Mouse (Mus musculus) lung, postnatal 10 days (tissue): ENCODE measurements around the gene Med16.

ENCODE experiments used
- DNase-seq: peaks from one replicate; pipeline ENCODE4 v3.0.0; 2021

Med16 gene

DNA sequence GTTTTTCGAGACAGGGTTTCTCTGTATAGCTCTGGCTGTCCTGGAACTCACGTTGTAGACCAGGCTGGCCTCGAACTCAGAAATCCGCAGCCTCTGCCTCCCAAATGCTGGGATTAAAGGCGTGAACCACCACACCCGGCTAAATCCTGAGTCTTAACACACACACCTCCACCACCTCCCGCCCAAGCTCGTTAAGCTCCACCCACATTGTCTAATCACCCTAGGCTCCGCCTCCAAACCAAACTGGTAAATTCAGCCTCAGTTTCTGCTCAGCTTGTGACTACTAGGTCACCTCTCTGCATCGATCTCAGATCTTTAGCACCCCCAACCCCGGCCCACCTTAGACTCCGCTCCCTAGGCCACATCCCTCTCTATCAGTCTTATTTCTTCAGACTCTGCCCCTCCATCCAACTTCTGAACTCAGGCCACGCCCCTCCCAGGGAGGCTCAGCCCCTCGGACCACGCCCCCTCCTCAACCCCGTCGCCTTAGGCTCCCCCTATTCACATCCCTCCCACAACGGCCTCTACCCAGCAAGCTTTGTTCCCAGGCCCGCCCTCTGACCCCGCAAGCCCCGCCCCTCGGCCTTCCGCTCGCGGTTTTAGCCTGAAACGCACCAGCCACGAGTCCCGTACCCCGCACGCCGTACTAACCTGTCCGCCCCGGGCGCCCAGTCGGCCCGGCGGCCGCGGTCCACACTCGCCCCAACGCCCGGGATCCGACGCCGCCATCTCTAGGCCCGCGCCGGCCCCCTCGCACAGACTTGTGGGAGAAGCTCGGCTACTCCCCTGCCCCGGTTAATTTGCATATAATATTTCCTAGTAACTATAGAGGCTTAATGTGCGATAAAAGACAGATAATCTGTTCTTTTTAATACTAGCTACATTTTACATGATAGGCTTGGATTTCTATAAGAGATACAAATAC lies at the start of gene Med16:
Gene Med16, minus strand, starts transcription at position 757 of the 925 bp plus-strand sequence.
- DNase-seq: peak; percentile 99

DNA sequence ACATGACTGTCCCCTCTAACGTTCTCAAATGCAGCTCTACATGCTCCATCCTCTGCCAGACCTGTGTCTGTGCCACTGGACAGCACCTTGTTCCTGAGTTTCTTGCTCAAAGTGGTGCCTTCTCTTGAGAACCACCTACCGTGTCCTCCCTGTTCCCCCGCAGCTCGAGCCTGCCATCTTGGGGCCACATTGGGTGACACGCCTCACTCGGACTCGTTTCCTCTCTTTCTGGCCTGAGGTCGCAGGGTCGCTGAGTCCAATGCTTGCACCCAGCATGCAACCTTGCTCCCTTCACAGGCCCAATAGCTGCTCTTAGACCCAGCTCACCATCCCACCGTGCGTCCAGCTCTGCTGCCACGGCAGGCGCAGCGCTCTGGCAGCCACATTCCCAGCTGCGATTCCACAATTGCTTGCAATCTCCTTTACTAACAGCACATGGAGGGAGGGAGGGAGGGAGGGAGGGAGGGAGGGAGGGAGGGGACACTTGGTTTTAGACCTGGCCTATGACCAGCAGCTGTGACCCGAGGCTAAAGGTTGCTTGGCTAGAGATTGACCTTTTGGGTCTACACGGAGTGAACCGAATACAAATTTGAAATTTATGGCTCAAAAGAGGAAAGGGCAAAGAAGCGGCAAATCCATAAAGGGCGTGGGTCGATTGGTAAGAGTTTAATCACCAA lies 49.6 kb upstream of the Med16 start:
- peak; percentile 93 for DNase-seq

DNA sequence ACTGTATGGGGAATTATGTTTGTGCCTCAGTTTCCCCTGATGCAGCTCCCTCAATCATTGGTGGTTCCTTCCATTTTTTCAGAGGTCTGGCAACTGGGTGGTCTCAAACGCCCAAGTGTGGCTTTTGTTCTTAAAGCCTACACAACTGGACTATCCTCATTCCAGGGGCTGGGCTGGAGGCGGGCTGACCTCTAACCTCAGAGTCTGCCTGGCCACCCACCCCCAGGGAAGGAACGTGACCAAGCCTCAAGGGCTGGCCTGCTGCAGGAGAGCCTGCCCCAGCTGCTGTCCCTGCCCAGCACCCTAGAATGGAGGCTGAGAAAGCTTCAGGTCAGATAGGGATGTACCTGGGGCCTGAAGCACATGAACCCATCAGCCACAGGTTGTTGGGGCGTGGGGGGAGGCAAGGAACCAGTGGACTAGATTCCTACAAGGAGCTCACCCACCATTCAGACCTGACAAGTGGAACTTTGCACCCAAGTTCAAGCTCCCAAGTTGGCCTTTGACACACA lies 48.0 kb upstream of the Med16 start:
- no peak for DNase-seq

DNA sequence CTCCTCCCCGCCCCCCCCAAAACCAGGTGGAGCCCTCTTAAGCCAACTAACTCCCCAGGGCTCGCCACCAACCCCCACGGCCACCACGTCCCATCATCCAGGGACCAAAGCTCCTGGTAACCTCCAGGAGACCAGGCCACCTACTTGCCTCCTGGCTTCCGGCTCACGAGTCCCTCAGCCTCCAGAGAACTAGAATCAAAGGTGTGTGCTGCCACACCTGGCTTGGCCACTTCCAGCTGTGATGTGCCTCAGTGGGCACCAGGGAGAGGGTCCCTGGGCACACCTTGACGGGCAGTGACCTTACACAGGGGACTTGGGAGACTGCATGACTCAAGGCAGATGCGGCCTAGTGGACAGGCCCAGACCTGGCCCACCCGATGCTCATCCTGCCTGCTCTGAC lies 47.0 kb upstream of the Med16 start:
- DNase-seq: no peak

DNA sequence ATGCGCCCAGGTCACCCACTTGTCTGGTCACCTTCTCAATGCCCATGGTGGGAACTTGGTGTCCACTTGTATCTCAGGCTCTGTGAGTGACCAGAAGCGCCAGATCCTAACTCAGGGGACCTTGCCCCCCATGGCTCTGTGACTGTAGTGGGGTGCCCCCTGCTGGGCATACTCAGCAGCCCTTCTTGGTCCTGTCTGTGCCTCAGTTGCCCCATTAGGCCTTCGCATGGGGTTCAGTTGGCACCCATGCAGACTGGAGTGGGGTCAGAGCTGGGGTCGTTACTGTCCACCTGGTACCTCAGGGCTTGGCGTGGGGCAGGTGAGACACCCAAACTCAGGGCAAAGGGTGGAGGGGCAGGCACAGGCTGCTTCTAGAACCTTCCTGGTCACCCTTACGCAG lies 45.2 kb upstream of the Med16 start:
- peak; percentile 71 for DNase-seq

DNA sequence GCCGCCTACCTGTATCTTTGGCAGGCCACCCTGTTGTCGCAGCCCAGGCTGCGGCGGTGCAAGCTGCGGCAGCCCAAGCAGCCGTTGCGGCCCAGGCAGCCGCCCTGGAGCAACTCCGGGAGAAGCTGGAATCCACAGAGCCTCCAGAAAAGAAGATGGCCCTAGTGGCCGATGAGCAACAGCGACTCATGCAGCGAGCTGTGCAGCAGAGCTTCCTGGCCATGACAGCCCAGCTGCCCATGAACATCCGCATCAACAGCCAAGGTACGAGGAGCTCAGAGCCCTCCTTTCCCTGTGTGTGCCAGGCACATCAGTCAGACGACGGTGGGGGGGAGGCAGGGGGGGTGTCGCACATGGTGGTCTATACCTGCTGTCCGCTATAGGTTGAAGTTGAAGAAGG lies 41.9 kb upstream of the Med16 start:
- DNase-seq: no peak

DNA sequence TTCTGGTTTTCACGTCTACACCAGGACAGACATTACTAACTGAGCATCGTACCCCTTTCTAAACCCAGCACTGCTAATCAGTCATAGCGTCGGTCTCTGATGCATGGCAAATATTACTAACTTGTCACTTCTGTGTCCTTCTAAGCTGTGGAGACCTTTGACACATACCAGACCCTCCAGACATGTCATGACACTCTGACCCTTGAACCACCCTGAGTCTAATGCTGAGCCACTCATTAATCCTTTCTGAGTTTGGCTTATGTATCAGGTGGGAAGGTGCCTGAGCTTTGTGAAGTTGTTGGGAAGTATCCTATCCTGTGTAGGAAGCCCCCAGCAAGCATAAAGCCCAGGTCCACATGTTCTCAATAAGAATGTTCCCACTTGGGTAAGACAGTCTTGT lies 41.1 kb upstream of the Med16 start:
- DNase-seq: no peak

DNA sequence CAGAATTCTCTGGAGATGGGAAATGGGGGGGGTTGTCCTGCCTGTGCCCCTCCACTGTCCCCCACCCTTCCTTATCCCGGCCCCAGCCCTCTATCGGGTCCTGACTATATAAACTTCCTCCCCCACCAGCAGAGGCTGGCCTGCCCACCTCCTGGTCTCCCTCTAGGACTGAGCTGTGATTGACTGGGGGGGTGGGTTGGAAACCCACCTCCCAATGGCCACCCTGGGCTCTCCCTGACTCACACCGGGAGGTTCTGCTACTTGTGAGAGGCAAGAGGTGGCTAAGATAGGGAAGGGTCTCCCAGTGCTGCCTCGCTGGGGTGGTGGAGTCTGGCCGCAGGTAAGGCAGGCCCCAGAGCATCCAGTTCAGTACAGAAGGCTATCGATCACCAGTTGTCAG lies 38.8 kb upstream of the Med16 start:
- DNase-seq: no peak

DNA sequence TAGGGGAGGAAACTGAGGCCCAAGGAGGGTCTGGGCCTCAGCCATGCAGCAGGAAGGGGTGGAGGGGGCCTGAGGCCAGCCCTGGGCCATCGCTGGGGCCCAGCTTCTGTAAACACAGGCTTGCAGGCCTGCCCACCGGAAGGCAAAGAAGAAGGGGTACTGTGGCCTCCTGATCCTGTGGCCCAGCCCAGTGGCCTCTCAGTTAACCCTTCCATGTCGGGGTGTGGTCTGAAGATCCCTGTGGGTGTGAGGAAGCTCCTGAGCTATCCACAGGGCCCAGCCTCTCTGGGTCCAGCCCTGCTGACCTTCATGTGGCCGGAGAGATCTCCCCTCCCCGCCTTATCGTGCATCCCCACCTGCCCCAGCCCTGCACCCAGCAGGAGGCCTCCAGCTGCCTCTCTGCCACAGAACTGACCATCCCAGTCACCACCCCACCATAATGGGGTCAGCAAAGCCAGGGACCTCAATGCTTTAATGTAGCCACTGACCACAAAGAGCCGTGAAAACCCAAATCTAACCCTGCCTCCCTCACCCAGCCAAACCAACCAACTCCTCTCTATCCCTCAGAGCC lies 38.1 kb upstream of the Med16 start:
- DNase-seq: no peak

DNA sequence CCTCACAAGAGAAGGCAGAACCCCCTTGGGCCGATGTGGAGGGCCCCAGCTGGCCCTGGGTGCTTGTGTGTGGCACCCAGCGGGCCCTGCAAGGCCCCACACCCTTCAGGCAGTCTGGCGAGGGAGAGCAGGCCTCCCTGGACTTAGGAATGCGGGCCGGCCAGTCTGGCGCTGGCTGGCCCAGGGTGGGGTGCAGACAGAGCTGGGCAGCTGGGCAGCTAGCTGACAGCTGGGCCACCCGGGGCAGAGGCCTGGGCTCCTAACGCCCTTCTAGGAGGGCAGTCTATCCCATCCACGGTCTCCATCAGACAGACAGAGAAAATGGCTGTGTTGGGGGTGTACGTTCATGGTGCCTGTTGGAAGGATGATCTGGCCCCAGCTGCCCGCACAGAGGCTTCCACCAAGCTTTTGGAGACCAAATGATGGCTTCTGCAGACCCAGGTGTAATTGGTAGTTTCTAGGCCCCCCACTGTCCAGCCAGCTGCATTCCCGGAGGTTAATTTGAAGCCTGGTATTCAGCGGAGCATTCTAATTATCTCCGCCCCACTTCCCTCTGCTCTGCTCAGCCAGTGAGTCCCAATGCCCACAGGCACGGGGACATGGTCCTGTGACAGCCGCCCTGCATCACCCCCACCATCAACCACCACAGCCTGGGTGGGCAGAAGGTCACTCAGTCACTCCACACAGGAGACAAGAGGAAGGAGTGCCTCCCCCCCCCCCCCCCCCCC lies 36.9 kb upstream of the Med16 start:
- peak; percentile 55 for DNase-seq

DNA sequence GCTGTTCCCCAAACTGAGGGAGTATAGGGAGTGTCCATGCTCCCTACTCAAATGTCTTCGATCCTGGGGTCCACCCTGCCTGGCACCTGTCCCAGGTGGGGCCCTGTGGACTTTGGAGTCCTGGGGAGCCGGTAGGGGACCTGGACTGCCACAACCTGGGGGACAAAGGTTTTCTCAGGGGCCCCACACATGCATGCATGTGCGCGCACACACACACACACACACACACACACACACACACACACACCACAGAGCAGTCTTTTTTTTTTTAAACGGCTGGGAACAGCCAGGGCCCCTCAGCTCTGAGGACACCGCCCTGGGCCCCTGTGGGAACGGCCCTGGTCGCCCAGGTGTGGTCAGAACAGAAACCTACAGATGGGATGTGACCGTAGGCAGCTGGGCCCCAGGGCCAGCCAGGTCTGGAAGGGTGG lies 34.8 kb upstream of the Med16 start:
- DNase-seq: no peak

DNA sequence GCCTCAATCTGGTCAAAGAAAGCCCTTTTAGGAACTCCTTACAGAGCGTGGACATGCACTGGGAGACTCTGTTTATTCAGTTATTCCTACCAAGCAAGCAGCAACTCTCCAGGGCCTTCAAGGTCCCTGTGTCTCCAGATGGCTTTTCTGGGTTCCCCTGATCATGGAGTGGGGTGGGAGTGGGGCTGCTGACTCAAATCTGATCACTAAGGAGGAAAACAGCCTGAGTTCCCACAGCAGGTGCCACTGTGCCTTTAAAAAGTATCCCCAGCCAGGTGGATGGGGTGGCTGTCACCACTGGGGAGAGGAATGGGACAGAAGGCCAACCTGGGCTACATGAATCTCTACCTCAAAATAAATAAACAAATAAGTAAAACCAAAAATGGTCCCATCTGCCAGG lies 34.3 kb upstream of the Med16 start:
- no peak for DNase-seq

DNA sequence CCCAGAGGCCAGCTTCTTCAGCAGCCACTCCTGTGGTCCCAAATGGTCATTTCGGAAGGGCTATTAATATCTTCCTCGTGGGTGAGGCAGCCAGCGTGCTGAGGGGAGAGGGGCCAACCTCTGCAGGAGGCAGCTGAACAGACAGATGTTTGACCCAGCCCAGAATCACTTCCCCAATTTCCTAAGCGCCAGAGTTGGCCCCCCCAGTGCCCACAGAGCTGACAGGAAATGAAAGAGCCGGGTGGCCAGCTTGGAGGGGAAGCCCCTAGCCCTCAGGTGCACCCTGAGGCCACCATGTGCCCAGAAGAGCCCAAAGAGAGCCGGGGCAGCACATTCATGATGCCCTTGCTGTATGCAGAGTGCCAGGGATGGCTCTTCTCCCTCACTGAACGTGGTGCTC lies 32.0 kb upstream of the Med16 start:
- DNase-seq: no peak

DNA sequence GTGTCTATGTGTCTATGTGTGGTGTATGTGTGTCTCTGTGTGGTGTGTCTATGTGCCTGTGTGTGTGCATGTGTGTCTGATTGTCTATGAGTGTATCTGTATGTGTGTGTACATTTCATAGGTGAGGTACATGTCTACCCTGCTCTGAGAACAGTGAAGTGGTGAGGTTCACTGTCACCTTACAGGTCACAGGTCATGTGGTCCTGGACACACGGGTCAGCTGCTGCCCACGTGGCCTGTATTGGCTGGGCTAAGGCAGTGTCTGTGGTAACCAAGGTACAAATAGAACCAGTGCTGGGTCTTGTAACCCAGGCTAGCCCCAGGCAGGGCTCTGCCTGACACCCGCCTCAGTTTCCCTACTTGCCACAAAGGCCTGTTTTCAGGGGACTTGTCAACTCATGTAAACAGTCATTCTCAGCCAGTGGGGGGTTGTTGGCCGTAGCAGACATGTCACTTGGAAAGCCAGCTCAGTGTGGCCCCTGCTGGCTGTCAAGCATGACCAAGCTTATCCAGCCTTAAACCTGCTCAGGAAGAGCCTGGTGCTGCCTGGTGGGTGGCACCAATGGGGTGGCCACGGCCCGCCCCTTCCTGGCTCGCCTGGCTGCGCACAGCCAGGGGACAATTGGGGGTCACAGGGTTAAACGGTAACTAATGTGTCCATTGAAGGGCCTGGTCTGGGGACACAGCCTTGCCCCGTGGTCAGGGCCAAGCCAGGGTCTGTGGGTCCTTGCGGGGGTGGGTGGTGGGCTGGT lies 29.2 kb upstream of the Med16 start:
- DNase-seq: no peak

DNA sequence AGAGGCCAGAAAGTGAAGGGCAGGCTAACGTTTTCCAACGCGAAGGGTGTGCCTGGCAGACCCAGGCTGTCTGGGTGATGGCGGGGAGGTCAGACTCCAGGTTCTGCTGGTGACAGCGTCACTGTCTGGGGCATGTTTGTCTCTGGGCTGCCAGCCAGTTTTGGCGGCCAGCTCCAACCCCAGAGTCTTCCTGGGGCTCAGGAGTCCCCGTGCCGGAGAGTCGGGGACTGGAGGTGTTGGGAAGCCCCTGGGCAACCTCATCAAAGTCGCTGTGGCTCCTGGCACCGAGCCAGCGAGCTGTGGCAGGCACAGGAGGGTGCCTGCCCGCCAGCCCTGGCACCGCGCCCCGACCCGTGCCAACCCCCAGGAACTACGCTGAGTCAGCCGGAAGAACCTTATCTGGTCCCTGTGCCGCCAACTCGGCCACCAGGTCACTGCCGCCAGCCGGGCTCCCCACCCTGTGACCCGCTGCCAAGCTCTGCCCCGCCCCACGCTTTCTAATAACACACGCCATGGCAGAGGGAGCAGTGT lies 28.3 kb upstream of the Med16 start:
- peak; percentile 94 for DNase-seq

DNA sequence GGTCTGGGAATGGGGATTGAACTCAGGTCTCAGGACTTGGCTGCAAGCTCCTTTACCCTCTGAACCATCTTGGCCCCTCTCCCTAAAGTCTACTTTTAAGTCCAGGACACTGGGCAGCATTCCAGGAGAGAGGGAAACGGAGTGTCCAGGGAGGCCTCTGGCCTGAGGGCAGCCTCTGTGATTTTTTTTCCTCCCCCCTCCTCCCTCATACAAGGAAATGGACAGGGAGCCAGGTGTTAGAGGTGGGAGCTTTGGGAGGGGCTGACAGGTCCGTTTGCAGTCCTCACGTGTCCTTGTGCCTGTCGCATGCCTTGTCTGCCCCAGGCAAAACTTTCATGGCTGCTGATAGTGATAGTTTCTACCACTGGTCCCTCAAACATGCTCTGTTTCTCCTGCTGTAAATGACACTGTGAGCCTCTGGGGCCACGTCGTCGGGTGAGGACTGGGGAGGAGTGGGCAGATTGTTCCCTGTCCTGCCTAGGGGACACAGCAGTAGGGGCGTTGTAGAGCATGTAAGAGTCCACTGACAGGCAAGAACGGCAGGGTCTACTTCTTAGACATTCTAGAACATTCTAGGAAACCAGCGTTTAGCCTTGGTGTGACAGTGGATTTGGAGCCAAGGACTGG lies 27.7 kb upstream of the Med16 start:
- peak; percentile 62 for DNase-seq

DNA sequence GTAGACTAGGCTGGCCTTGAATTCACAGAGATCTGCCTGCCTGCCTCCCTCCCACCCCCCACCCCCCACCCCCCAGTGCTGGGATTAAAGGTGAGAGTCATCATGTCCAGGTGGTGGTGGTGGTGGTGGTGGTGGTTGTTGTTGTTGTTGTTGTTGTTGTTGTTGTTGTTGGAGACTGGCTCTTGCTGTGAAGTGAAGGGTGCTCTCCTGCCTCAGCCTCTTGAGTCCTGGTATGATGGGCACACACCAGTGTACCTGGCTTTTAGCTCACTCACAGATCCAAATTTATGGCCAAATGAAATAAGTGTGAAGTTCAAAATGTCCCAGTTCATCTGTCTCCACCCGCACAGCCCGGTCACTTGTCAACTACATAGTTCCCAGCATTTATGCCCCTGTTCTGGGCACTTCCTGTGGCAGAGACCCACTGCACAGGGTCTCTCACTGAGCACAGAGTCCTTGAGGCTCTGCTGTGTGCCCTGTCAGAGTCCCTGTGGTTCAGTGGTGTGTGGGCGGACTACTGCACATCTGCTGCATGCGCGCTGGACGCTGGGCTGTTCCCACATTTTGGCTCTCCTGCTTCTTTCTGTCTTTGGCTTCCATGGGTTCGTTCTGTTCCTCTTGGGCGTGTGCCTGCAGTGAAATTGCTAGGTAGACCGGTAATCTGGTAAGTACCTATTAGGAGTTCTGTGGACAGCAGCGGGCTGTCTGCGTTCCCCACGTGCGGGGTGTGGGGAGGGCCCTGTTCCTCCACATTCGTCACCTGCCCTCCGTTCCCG lies 26.3 kb upstream of the Med16 start:
- no peak for DNase-seq

DNA sequence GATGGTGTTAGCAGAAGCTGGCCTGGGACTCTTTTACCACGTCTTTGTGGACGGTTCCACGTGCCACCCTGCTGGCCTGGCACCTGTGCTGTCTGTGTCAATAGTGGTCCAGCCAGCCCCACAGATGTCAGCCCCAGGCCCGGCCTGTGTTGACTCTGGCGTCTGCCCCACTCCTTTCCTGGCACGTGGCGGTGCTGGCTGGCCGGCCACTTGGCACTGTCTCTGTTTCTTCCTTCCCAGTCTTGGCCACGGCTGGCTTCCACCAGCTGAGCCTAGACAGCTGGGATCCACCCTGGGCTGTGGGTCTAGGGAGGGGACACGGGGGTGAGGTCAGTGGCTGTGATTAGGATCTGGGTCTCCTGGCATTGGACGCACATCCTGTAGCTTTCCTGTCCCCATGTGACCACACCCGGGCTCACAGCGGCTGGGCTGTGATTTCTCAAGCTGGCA lies 25.6 kb upstream of the Med16 start:
- peak; percentile 97 for DNase-seq

DNA sequence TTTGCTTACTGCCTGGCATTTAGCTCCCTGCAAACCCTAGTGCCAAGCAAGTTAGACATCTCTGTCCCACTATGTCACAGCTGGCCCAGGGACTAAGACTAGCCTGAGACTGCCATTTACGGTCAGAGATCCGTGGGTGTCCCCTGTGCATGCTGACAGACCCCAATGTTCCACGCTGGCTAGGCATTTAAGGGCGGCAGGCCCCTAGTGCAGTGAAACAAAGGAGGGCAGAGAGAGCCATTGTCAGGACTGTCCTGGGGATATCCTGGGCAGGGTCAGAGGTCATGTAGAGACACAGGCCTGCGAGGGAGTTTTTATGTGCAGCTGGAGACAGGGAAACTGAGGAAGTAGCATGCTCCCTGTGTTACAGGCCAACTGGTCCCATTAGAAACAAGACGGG lies 25.1 kb upstream of the Med16 start:
- DNase-seq: no peak

DNA sequence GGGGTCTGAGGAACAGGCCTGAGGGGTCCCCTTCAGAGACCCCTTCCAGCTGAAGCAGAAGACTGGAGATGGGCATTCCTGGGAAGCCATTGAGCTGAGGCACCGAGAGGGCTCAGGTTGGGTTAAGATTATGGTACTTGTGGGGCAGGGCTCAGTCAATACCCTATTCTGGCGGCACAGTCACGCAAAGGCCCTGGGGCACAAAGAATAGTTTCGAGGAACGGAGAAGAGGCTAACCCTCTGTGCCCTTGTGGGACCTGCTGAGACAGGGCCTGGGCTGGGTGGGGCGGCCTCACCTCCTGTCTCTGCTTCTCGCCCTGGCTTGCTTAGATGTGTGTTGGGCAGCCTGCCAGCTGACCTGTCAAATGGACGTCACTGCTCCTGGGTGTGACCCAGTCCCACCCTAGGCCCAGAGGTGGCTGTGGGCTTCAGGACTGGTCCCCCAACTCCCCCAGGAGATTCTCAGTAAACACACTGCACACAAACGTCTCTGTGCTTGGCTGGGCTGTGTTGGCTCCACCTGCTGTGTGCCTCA lies 24.5 kb upstream of the Med16 start:
- DNase-seq: no peak
